Mouse (Mus musculus): ENCODE data around the gene Soat1. TPM values are rescaled to one million over a fixed set of nuclear protein-coding genes. Genes with fewer than 3 reads are reported as not detected.

The Soat1 gene
- polyA plus RNA-seq, 1 experiment from 2014 or later = 27.7 TPM

DNA sequence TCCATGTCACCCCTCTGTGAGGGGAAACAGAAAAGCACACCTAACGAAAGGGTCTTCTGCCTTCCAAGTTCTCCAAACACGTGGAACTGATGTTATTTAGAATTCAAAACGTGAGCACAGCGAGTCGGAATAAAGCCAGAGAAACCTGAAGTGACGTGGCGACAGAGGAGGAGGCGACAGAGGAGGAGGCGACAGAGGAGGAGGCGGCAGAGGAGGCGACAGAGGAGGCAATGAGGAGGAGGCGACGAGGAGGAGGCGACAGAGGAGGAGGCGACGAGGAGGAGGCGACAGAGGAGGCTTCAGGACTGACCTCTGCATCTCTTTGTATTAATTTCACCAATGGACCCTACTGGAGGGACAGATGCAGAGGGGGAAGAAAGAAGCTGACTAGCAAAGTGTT is 24.4 kb downstream of the Soat1 start:
- Histone ChIP-seq H3K27ac (no peak overlapping the region), H3K9me3 (replicated peaks) (no peaks in the 10 kb centered on the region), H3K9ac (no peak overlapping the region), H3K4me3 (no peak overlapping the region), H3K27me3 (no peaks in the 10 kb centered on the region), H3K4me1 (replicated peaks) (no peaks in the 10 kb centered on the region), H3K36me3 (no peaks in the 10 kb centered on the region), H3K4me2 (no peak overlapping the region)
- no peak for ATAC-seq (replicated peaks; ENCODE audit: insufficient number of reproducible peaks, insufficient read depth, low FRiP score, low read depth)
- WGBS = 61% methylated on average over 17 of the region's 17 CpGs

- no peak overlapping the region for H3K9ac ChIP-seq
- ATAC-seq (replicated peaks; ENCODE audit: insufficient number of reproducible peaks, insufficient read depth, low FRiP score, low read depth) = no peak
- no peak overlapping the region for H3K4me2 ChIP-seq
- 80% methylated on average over 7 of the region's 7 CpGs for WGBS
- no peak overlapping the region for H3K4me3 ChIP-seq
- no peaks in the 10 kb centered on the region for H3K4me1 ChIP-seq (replicated peaks)
- no peaks in the 10 kb centered on the region for H3K27me3 ChIP-seq
- H3K9me3 ChIP-seq (replicated peaks) = no peaks in the 10 kb centered on the region
- no peaks in the 10 kb centered on the region for H3K36me3 ChIP-seq
- H3K27ac ChIP-seq = no peak overlapping the region
Measured at GRCm38 (mm10) chr1:156449089-156449488, 25.0 kb downstream of the Soat1 start.

DNA sequence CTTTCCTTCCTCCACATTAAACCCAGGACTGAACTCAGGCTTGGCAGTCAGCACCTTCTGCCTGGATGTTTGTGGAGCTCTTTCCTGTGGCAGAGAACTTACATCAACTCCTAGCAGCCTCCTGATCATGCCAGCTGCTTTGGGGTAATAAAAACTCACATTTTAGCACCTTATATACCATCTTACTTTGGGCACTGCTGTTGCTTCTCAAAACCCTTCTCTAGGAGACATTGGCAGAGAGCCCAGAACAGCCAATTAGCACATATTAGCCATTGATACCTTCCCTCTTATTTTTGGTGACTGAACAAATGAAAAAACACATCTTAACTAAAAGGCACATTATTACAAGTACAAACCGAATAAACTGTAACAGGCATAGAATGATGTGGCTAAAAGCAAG is 29.1 kb downstream of the Soat1 start:
- no peak for ATAC-seq (replicated peaks; ENCODE audit: insufficient number of reproducible peaks, insufficient read depth, low FRiP score, low read depth)
- no peak overlapping the region for H3K9ac ChIP-seq
- H3K27me3 ChIP-seq = no peaks in the 10 kb centered on the region
- H3K4me2 ChIP-seq = no peak overlapping the region
- H3K4me1 ChIP-seq (replicated peaks) = no peaks in the 10 kb centered on the region
- H3K27ac ChIP-seq = no peak overlapping the region
- no peak overlapping the region for H3K4me3 ChIP-seq
- H3K9me3 ChIP-seq (replicated peaks) = no peaks in the 10 kb centered on the region
- 92% methylated on average over 1 of the region's 1 CpGs for WGBS
- H3K36me3 ChIP-seq = peaks cover 8% of the 10 kb centered on the region

GRCm38 (mm10) chr1:156442776-156443175 is 31.4 kb downstream of the Soat1 start:
- no peaks in the 10 kb centered on the region for H3K9me3 ChIP-seq (replicated peaks)
- H3K27me3 ChIP-seq = no peaks in the 10 kb centered on the region
- H3K9ac ChIP-seq = no peak overlapping the region
- WGBS = 76% methylated on average over 6 of the region's 6 CpGs
- H3K4me1 ChIP-seq (replicated peaks) = no peaks in the 10 kb centered on the region
- peaks cover 13% of the 10 kb centered on the region for H3K36me3 ChIP-seq
- no peak overlapping the region for H3K4me2 ChIP-seq
- no peak for ATAC-seq (replicated peaks; ENCODE audit: insufficient number of reproducible peaks, insufficient read depth, low FRiP score, low read depth)
- H3K4me3 ChIP-seq = no peak overlapping the region
- H3K27ac ChIP-seq = no peak overlapping the region

GRCm38 (mm10) chr1:156442266-156442665 is 31.9 kb downstream of the Soat1 start:
- H3K9ac ChIP-seq = no peak overlapping the region
- 91% methylated on average over 12 of the region's 12 CpGs for WGBS
- H3K36me3 ChIP-seq = peaks cover 17% of the 10 kb centered on the region
- H3K27ac ChIP-seq = no peak overlapping the region
- no peaks in the 10 kb centered on the region for H3K4me1 ChIP-seq (replicated peaks)
- no peaks in the 10 kb centered on the region for H3K27me3 ChIP-seq
- ATAC-seq (replicated peaks; ENCODE audit: insufficient number of reproducible peaks, insufficient read depth, low FRiP score, low read depth) = no peak
- H3K4me2 ChIP-seq = no peak overlapping the region
- no peak overlapping the region for H3K4me3 ChIP-seq
- no peaks in the 10 kb centered on the region for H3K9me3 ChIP-seq (replicated peaks)

- Histone ChIP-seq H3K36me3 (peaks cover 29% of the 10 kb centered on the region), H3K9me3 (replicated peaks) (no peaks in the 10 kb centered on the region), H3K4me1 (replicated peaks) (no peaks in the 10 kb centered on the region), H3K9ac (no peak overlapping the region), H3K4me2 (no peak overlapping the region), H3K27ac (no peak overlapping the region), H3K4me3 (no peak overlapping the region), H3K27me3 (no peaks in the 10 kb centered on the region)
- WGBS = 81% methylated on average over 5 of the region's 5 CpGs
- no peak for ATAC-seq (replicated peaks; ENCODE audit: insufficient number of reproducible peaks, insufficient read depth, low FRiP score, low read depth)
Measured at GRCm38 (mm10) chr1:156437726-156438125, 36.4 kb downstream of the Soat1 start.

DNA sequence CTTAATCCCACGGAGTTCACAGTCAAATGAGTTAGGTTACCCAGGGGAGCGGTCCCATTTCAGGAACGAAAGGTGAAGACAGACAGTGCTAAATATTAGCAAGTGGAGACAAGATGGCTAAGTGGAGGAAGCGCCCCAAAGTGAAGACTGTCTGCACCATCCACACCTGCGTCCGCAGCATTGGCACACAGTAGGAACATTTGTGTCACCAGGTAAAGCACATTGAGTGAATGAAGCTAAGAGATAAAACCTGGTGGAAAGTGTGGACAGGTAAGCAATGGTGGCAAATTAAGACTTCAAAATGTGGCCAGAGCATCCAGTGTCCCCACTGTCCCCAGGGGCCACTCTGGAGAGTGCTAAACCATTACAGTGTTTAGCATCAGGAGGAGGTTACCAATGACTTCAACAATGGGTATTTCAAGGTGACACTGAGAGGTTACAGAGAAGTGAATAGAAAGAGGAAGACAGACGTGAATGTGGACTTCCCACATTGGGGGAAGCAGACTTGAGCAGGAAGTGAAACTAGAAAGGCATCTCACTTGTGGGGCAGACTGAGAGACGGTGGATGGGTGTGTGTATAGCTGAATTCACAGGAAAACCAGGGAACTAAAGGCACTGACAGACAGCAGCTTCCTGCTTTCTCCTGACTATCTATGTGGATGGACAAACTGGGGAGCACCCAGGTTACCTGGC is 37.0 kb downstream of the Soat1 start:
- no peak overlapping the region for H3K4me3 ChIP-seq
- WGBS = 90% methylated on average over 8 of the region's 8 CpGs
- no peaks in the 10 kb centered on the region for H3K4me1 ChIP-seq (replicated peaks)
- H3K9me3 ChIP-seq (replicated peaks) = no peaks in the 10 kb centered on the region
- H3K36me3 ChIP-seq = peaks cover 29% of the 10 kb centered on the region
- ATAC-seq (replicated peaks; ENCODE audit: insufficient number of reproducible peaks, insufficient read depth, low FRiP score, low read depth) = no peak
- H3K27me3 ChIP-seq = no peaks in the 10 kb centered on the region
- no peak overlapping the region for H3K9ac ChIP-seq
- H3K4me2 ChIP-seq = no peak overlapping the region
- H3K27ac ChIP-seq = no peak overlapping the region

DNA sequence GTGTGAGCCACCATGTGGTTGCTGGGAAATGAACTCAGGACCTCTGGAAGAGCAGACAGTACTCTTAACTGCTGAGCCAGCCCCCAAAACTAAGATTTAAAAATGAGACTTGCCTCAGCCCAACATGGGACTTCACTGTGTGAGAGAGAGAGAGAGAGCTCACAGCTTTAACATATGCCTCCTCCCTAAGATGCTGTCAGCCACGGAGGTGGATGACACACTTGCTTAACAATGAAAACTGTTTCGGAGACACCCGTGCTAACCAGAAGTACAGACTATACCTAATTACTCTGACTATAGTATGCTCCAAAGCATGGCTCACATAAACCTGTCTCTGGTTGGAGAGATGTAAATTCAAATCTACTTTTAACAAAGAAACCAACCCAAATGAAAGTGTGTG is 40.6 kb downstream of the Soat1 start:
- Histone ChIP-seq H3K9me3 (replicated peaks) (no peaks in the 10 kb centered on the region), H3K36me3 (peaks cover 35% of the 10 kb centered on the region), H3K4me2 (no peak overlapping the region), H3K27ac (no peak overlapping the region), H3K9ac (no peak overlapping the region), H3K4me1 (replicated peaks) (no peaks in the 10 kb centered on the region), H3K4me3 (no peak overlapping the region), H3K27me3 (no peaks in the 10 kb centered on the region)
- ATAC-seq (replicated peaks; ENCODE audit: insufficient number of reproducible peaks, insufficient read depth, low FRiP score, low read depth) = no peak
- 91% methylated on average over 3 of the region's 3 CpGs for WGBS

DNA sequence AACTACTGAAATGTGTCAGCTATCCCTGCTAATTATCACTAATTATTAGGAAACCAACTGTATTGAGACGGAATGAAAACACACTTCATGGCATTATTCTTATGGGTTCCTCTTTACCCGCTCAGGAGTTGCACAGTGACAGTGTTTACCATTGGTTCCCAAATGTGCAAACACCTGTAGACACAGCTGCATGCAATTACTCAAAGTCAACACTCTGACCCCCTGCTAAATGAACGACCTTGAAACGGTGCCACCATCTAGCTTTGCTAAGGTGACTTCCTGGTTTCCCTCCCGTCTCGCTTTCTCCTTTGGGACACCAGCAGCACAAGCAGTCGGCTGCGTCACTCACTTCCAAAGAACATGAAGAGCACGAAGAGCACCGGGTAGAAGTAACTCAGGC is 41.6 kb downstream of the Soat1 start:
- Histone ChIP-seq H3K27me3 (no peaks in the 10 kb centered on the region), H3K36me3 (peaks cover 31% of the 10 kb centered on the region), H3K4me1 (replicated peaks) (no peaks in the 10 kb centered on the region), H3K27ac (no peak overlapping the region), H3K9me3 (replicated peaks) (no peaks in the 10 kb centered on the region), H3K9ac (no peak overlapping the region), H3K4me3 (no peak overlapping the region), H3K4me2 (no peak overlapping the region)
- 84% methylated on average over 10 of the region's 10 CpGs for WGBS
- ATAC-seq (replicated peaks; ENCODE audit: insufficient number of reproducible peaks, insufficient read depth, low FRiP score, low read depth) = no peak

DNA sequence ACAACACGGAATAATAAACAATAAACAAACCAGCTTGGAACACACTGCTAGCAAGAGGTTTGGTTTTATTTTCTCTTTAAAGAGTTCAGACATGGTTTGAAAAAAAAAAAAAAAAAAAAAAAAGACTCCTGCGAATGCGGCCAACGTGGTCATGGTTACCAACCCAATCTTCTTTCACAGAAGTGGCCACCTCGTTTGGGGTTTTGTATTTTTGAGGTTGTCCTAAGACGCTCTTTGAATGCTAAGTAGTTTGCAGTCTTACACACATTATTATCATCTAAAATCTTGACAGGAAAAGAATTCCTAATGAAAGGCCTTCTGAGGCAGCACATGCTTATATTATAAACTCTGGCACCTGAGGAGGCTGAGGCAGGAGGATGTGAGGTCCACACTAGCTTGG is 45.7 kb downstream of the Soat1 start:
- Histone ChIP-seq H3K9me3 (replicated peaks) (no peaks in the 10 kb centered on the region), H3K4me2 (no peak overlapping the region), H3K27ac (no peak overlapping the region), H3K36me3 (peaks cover 18% of the 10 kb centered on the region; the same call in 1 of the 2 replicates), H3K27me3 (no peaks in the 10 kb centered on the region), H3K9ac (no peak overlapping the region), H3K4me3 (no peak overlapping the region), H3K4me1 (replicated peaks) (no peaks in the 10 kb centered on the region)
- ATAC-seq (replicated peaks; ENCODE audit: insufficient number of reproducible peaks, insufficient read depth, low FRiP score, low read depth) = no peak
- WGBS = 90% methylated on average over 6 of the region's 6 CpGs

GRCm38 (mm10) chr1:156425746-156426145 is 48.4 kb downstream of the Soat1 start:
- Histone ChIP-seq H3K4me3 (no peak overlapping the region), H3K9ac (no peak overlapping the region), H3K36me3 (peaks cover 12% of the 10 kb centered on the region; the same call in 1 of the 2 replicates), H3K27me3 (no peaks in the 10 kb centered on the region), H3K27ac (no peak overlapping the region), H3K4me2 (no peak overlapping the region), H3K9me3 (replicated peaks) (no peaks in the 10 kb centered on the region), H3K4me1 (replicated peaks) (0 out of 2 replicates have a peak, but pooled peaks cover 4% of the 10 kb centered on the region)
- no peak for ATAC-seq (replicated peaks; ENCODE audit: insufficient number of reproducible peaks, insufficient read depth, low FRiP score, low read depth)
- WGBS = 94% methylated on average over 4 of the region's 4 CpGs

DNA sequence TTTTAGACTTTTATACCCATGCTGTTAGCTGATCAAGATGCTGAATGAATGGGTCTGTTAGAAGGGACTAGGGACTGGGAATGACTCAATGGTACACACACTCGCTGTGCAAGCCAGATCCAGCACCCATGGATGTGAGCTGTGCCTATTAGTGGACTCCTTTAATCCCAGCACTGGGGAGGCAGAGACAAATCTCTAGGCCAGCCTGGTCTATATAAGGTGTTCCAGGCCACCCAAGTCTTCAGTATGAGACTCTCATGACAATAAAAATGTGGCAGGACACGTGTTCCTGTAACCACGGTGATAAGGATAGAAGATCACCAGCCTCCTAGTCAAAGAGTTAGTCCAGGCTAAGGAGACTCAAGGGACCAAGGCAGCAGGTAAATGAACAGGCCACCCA is 50.1 kb downstream of the Soat1 start:
- H3K4me2 ChIP-seq = no peak overlapping the region
- no peaks in the 10 kb centered on the region for H3K36me3 ChIP-seq
- H3K9me3 ChIP-seq (replicated peaks) = no peaks in the 10 kb centered on the region
- no peak overlapping the region for H3K4me3 ChIP-seq
- H3K4me1 ChIP-seq (replicated peaks) = 0 out of 2 replicates have a peak, but pooled peaks cover 6% of the 10 kb centered on the region
- H3K9ac ChIP-seq = no peak overlapping the region
- H3K27me3 ChIP-seq = no peaks in the 10 kb centered on the region
- ATAC-seq (replicated peaks; ENCODE audit: insufficient number of reproducible peaks, insufficient read depth, low FRiP score, low read depth) = no peak
- H3K27ac ChIP-seq = no peak overlapping the region
- WGBS = 87% methylated on average over 3 of the region's 3 CpGs

All from heart, embryonic 15.5 days (tissue).